Mouse (Mus musculus): ENCODE measurements around the gene Rps26. TPM values are rescaled to one million over a fixed set of nuclear protein-coding genes. Genes with fewer than 3 reads are reported as not detected.

Rps26 gene
- polyA plus RNA-seq, 1 experiment, result 886 TPM

DNA sequence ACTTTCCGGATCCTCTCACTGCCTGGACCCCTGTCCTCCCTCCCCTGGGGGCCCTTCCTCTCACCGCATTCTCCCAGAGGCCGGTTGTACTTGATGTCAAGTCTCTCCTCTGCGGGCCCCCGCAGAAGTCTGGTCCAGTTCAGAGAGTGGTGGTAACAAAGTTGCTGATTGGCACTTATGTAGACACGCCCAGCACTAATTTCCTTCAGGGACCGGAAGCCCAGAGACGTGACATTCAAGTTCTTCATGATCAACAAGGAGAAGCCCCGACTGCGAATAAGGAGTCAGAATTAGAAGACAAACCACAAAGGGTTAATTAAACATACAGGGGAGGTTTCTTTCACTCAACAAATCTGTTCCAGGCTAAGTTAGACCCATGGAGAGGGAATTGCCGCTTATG lies 48.2 kb downstream of the Rps26 start:
- TF ChIP-seq POLR2A (IDR thresholded peaks at IDR 0.05; ENCODE audit: borderline replicate concordance, low read depth, low read length) (no peak), CTCF (IDR thresholded peaks at IDR 0.05; ENCODE audit: low read depth, low read length) (no peak)
- no peak overlapping the region for H3K4me3 ChIP-seq (ENCODE audit: insufficient read depth, low read length)
- no peak overlapping the region for H3K27ac ChIP-seq (ENCODE audit: insufficient read depth, low read depth, low read length)

DNA sequence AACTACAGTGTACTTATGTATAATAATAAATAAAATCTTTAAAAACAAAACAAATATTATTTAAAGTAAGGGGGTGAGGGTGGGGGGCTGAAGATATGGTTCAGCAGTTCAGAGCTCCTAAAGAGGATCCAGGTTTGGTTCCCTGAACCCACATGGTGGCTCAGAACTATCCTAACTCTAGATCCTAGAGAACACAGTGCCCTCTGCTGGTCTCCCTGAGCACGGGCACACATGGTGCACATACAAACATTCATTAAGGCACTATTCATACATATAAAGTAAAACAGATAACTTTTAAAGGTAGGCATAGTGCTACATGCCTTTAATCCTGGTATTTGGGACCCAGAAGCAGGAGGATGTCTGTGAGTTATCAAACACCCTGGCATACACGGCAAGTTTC lies 51.5 kb downstream of the Rps26 start:
- no peak overlapping the region for H3K4me3 ChIP-seq (ENCODE audit: insufficient read depth, low read length)
- H3K4me1 ChIP-seq (ENCODE audit: control insufficient read depth, insufficient read depth, low read length), result peaks cover 5% of the 10 kb centered on the region; the same call in 1 of the 2 replicates
- peak; percentile 31; the same call in 1 of the 2 replicates for TF ChIP-seq CTCF (IDR thresholded peaks at IDR 0.05; ENCODE audit: low read depth, low read length)
- TF ChIP-seq POLR2A (IDR thresholded peaks at IDR 0.05; ENCODE audit: borderline replicate concordance, low read depth, low read length), result no peak
- H3K27ac ChIP-seq (ENCODE audit: insufficient read depth, low read depth, low read length), result no peak overlapping the region

More for the DNA sequence above, 48.2 kb downstream of the Rps26 start:
- H3K4me1 ChIP-seq (ENCODE audit: control insufficient read depth, insufficient read depth, low read length), result peaks cover 2% of the 10 kb centered on the region; the same call in 1 of the 2 replicates

Other genes with a start within 250 kb of the Rps26 start
- 33.1 and 34.8 TPM in 2 replicates for gene Ankrd52, start 249.6 kb downstream of the Rps26 start, polyA plus RNA-seq (2012; ENCODE audit: insufficient read depth, insufficient read length, missing spikeins)
- gene Slc39a5, start 225.5 kb downstream of the Rps26 start, polyA plus RNA-seq (2012; ENCODE audit: insufficient read depth, insufficient read length, missing spikeins), result not detected in 2 replicates
- 47.2 and 62.7 TPM in 2 replicates for gene Nabp2, start 215.3 kb downstream of the Rps26 start, polyA plus RNA-seq (2012; ENCODE audit: insufficient read depth, insufficient read length, missing spikeins)
- 42.6 and 47.6 TPM in 2 replicates for gene Rnf41, start 215.1 kb downstream of the Rps26 start, polyA plus RNA-seq (2012; ENCODE audit: insufficient read depth, insufficient read length, missing spikeins)
- gene Smarcc2, start 167.5 kb downstream of the Rps26 start, polyA plus RNA-seq (2012; ENCODE audit: insufficient read depth, insufficient read length, missing spikeins), result 101 and 105 TPM in 2 replicates
- gene Myl6, start 132.6 kb downstream of the Rps26 start, polyA plus RNA-seq (2012; ENCODE audit: insufficient read depth, insufficient read length, missing spikeins), result 1,186 and 1,257 TPM in 2 replicates
- 2.5 and 3.9 TPM in 2 replicates for gene Myl6b, start 128.1 kb downstream of the Rps26 start, polyA plus RNA-seq (2012; ENCODE audit: insufficient read depth, insufficient read length, missing spikeins)
- 179 and 197 TPM in 2 replicates for gene Esyt1, start 100.9 kb downstream of the Rps26 start, polyA plus RNA-seq (2012; ENCODE audit: insufficient read depth, insufficient read length, missing spikeins)
- gene Zc3h10, start 79.0 kb downstream of the Rps26 start, polyA plus RNA-seq (2012; ENCODE audit: insufficient read depth, insufficient read length, missing spikeins), result 9.6 and 15.4 TPM in 2 replicates
- gene Rpl41, start 77.4 kb downstream of the Rps26 start, polyA plus RNA-seq (2012; ENCODE audit: insufficient read depth, insufficient read length, missing spikeins), result 2,460 and 2,819 TPM in 2 replicates
- 70.1 and 76.0 TPM in 2 replicates for gene Pa2g4, start 60.8 kb downstream of the Rps26 start, polyA plus RNA-seq (2012; ENCODE audit: insufficient read depth, insufficient read length, missing spikeins)
- gene Erbb3, start 37.1 kb downstream of the Rps26 start, polyA plus RNA-seq (2012; ENCODE audit: insufficient read depth, insufficient read length, missing spikeins), result 2.2 and 2.6 TPM in 2 replicates
- not detected in 2 replicates for gene Ikzf4, start 19.2 kb upstream of the Rps26 start, polyA plus RNA-seq (2012; ENCODE audit: insufficient read depth, insufficient read length, missing spikeins)
- gene Suox, start 47.3 kb upstream of the Rps26 start, polyA plus RNA-seq (2012; ENCODE audit: insufficient read depth, insufficient read length, missing spikeins), result 6.3 and 7.2 TPM in 2 replicates
- gene Rab5b, start 69.5 kb upstream of the Rps26 start, polyA plus RNA-seq (2012; ENCODE audit: insufficient read depth, insufficient read length, missing spikeins), result 123 and 131 TPM in 2 replicates
- 0.37 and 0.67 TPM in 2 replicates for gene Pmel, start 77.4 kb upstream of the Rps26 start, polyA plus RNA-seq (2012; ENCODE audit: insufficient read depth, insufficient read length, missing spikeins)
- 47.0 and 53.0 TPM in 2 replicates for gene Cdk2, start 78.3 kb upstream of the Rps26 start, polyA plus RNA-seq (2012; ENCODE audit: insufficient read depth, insufficient read length, missing spikeins)
- 26.1 and 29.6 TPM in 2 replicates for gene Dgka, start 118.1 kb upstream of the Rps26 start, polyA plus RNA-seq (2012; ENCODE audit: insufficient read depth, insufficient read length, missing spikeins)
- gene Pym1, start 121.1 kb upstream of the Rps26 start, polyA plus RNA-seq (2012; ENCODE audit: insufficient read depth, insufficient read length, missing spikeins), result 26.1 and 33.8 TPM in 2 replicates
- gene Mmp19, start 164.2 kb upstream of the Rps26 start, polyA plus RNA-seq (2012; ENCODE audit: insufficient read depth, insufficient read length, missing spikeins), result 26.8 and 28.3 TPM in 2 replicates
- gene Dnajc14, start 177.3 kb upstream of the Rps26 start, polyA plus RNA-seq (2012; ENCODE audit: insufficient read depth, insufficient read length, missing spikeins), result 65.2 and 65.7 TPM in 2 replicates
- 14.3 and 18.0 TPM in 2 replicates for gene Tmem198b, start 177.6 kb upstream of the Rps26 start, polyA plus RNA-seq (2012; ENCODE audit: insufficient read depth, insufficient read length, missing spikeins)
- gene Sarnp, start 190.6 kb upstream of the Rps26 start, polyA plus RNA-seq (2012; ENCODE audit: insufficient read depth, insufficient read length, missing spikeins), result 62.2 and 81.9 TPM in 2 replicates
- gene Ormdl2, start 194.9 kb upstream of the Rps26 start, polyA plus RNA-seq (2012; ENCODE audit: insufficient read depth, insufficient read length, missing spikeins), result 78.1 and 83.5 TPM in 2 replicates

All from bone marrow macrophage, adult 2 months (primary cell).